Mouse (Mus musculus): ENCODE data around the gene Mis18bp1.
A peak's percentile ranks its signal among the peaks of the same experiment; 100 is the strongest.
"Not testable (repeated sequence)": the region's sequence is repeated elsewhere in the genome, so short reads cannot be mapped to it uniquely, and the experiment has no call there.

The Mis18bp1 gene

DNA sequence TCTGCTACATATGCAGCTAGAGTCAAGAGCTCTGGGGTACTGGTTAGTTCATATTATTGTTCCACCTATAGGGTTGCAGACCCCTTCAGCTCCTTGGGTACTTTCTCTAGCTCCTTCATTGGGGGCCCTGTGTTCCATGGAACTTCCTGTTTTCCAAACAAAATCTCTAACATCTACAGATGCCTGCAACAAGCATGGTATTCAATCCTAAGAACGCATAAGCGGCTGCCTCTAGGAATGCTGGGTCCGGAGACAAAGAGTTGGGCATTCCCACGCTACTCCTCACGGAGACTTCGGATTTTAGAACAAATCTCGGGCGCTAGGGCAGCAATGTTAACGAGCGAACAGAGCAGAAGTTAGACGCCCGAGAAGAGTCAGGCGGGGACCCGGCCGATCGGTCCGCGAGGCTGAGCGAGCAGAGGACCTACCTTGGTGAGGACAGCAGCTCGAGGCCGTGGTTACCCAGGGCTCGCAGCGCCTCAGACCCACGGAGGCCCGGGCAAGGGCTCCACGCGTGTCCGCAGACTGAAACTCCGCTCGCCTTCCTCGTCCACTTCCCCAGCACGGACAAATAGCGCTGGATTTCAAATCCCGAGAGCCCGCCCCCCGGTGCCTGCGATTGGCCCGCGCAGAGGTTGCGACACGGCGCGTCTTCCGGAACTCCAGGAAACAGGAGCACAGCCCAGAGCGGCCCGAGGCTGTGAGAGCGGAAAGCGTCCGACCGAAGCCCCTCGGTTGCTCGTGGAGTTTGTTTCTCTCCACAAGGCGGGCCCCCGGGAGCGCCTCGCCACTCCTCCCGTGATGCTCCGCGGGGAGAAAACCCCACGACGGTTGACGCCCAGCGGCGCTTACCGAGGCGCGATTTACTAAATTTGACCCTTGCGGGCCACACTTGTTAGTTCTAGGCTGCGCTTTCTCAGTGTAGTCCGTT, at the start of gene Mis18bp1:
Gene Mis18bp1 (minus strand): TSS at position 584 of the 931 bp plus-strand sequence.
- DNase-seq = peak; percentile 94

DNA sequence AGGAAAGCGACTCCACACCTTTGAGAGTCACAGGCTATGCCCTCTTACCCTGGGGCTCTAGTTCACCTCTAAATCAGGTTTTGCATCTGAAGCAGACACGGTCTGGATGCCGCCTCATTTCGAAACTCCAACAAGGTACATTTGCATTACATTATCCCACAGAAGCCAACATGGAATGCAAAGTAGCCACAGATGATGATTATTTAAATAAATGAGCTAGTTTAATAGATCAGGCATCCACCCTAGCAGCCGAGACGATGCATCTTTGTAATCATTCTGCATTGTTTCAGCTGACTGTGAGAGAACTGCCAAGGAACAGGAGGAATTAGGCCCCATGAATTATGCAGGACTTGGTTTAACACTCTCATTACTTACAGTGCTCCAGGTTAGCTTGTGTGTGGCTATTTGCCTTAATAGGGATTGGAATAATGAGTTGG, 44.0 kb upstream of the Mis18bp1 start:
- DNase-seq = peak; percentile 18

DNA sequence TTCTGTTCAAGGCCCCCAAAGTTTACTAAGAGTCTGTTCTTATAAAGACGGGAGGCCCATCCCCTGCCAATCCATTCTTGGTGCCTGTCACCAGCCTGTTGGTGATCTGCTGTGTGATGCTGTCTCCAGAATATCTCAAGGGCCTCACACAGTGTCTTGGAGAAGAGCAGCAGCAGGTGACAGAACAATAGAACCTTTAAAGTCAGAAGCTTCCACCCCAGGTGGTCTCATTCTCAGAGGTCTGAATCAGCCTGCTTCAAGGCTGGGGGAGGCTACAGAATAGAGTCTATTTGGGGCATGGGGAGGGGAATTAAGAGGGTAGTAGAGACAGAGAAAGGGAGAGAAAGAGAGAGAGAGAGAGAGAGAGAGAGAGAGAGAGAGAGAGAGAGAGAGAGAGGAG, 34.0 kb upstream of the Mis18bp1 start:
- no peak for DNase-seq

DNA sequence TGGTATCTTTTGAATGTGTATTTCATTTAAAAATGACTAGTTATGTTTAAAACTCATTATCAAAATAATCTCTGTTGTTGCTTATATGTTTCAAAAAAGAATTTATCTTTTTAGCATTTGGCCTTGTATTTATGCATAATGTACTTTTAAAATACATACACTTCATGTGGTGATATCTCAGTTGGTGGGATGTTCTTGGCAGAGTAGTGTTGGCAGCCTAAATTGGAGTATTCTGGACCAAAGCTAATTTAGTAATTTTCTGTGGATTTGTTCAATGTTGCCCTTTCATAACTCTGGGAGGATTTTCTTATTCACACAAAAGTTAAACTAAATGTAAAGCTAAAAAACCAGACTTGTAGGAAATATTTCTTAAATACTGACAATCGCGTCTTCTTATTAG, 29.4 kb upstream of the Mis18bp1 start:
- DNase-seq = no peak

DNA sequence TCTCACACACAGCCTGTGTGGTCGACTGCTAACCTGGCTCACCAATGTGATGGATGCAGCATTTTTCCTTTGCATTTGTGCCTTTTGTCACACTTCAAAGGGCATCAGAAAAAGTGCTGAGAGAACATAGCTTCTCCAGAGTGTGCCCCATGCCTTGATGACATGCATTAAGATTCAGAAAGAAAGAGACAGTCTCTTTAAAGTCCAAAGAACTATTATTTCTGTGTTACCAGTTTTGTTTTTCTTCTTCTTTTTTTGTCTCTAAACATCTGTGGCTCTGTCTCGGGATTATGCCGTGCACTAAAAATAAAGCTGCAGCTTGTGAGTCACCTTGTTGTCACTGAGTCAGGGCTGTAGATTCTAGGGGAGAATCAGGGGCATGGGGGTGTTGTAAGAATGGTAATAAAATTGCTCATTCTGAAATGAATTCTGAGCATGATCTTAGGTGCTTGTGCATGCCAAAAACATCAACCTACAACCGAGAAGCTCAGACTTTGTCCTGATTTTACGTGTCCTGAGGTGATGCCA, 21.7 kb upstream of the Mis18bp1 start:
- no peak for DNase-seq

- DNase-seq = no peak
Measured at GRCm38 (mm10) chr12:65189213-65189612, 16.8 kb upstream of the Mis18bp1 start.

GRCm38 (mm10) chr12:65187365-65187764, 15.0 kb upstream of the Mis18bp1 start:
- no peak for DNase-seq

DNA sequence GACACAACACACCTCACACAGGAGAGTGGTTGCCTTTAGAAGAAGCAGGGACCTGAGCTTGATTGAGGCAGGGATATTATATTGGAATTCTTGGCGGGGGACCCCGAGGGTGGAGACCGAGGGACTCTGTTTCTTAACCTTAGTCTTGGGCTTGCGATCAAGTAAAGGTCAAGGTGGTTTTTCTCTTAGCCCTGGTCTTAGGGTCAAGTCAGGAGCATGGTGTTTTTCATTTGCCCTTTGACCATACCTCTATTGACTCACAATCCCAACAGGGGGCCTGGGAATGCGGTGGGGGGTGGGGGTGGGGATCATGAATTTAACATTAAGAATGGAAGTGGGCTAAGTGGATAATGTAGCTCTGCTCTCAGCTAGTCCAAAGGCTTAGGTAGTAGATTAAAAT, 1.3 kb upstream of the Mis18bp1 start:
- no peak for DNase-seq

GRCm38 (mm10) chr12:65172959-65173358, 555 bp upstream of the Mis18bp1 start:
- peak; percentile 67 for DNase-seq

DNA sequence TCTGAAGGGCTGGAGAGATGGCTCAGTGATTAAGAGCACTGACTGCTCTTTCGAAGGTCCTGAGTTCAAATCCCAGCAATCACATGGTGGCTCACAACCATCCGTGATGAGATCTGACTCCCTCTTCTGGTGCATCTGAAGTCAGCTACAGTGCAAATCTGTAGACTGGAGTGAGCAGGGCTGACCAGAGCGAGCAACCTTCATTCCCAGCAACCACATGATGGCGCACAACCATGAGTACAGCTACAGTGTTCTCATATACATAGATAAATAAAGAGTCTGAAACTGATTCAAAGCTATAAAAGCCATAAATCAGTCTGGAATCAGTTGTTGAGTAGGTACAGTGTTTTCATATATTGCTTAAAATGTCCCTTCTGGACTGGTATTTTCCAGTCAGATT, 36.3 kb downstream of the Mis18bp1 start:
- not testable (repeated sequence) for DNase-seq

GRCm38 (mm10) chr12:65119451-65119850, 53.0 kb downstream of the Mis18bp1 start:
- DNase-seq = no peak

- no peak for DNase-seq
Measured at GRCm38 (mm10) chr12:65118968-65119367, 53.4 kb downstream of the Mis18bp1 start.

DNA sequence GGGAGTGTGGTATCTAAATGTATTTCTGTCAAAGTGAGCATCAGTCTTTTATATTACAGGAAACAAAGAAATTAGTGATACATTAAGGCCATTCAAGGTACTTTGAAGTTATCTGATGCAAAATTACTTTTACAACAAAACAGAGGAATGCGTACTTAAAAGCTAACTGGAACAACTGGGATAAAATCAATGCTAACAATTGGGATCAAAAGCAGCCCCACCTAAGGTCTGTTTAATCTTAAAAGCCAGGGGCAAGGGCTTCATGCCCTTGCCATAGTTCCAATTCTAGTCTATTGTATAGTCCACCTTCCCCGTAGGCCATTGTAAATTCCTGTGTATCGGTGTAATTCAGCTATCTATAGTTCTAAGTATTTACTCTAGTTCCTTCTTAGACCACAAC, 57.4 kb downstream of the Mis18bp1 start:
- DNase-seq = not testable (repeated sequence)

GRCm38 (mm10) chr12:65113925-65114324, 58.5 kb downstream of the Mis18bp1 start:
- no peak for DNase-seq

GRCm38 (mm10) chr12:65112811-65113210, 59.6 kb downstream of the Mis18bp1 start:
- no peak for DNase-seq

- no peak for DNase-seq
Measured at GRCm38 (mm10) chr12:65111503-65111902, 60.9 kb downstream of the Mis18bp1 start.

- no peak for DNase-seq
Measured at GRCm38 (mm10) chr12:65108746-65109145, 63.7 kb downstream of the Mis18bp1 start.

Measured in kidney, adult 18-20 months (tissue).